Mouse (Mus musculus): ENCODE results near the gene Trim11.

The Trim11 gene

GRCm38 (mm10) chr11:58955868-58956257 is 22.0 kb upstream of the Trim11 start:
- DNase-seq (ENCODE audit: low spot score): no peak

- no peak for DNase-seq (ENCODE audit: low spot score)
Observed at GRCm38 (mm10) chr11:58957226-58957914, 20.5 kb upstream of the Trim11 start.

- no peak for DNase-seq (ENCODE audit: low spot score)
Observed at GRCm38 (mm10) chr11:58958536-58958935, 19.4 kb upstream of the Trim11 start.

GRCm38 (mm10) chr11:58959186-58959825 is 18.6 kb upstream of the Trim11 start:
- no peak for DNase-seq (ENCODE audit: low spot score)

- peak; percentile 80 for DNase-seq (ENCODE audit: low spot score)
Observed at GRCm38 (mm10) chr11:58959921-58960465, 17.9 kb upstream of the Trim11 start.

GRCm38 (mm10) chr11:58961364-58962177 is 16.3 kb upstream of the Trim11 start:
- no peak for DNase-seq (ENCODE audit: low spot score)

- no peak for DNase-seq (ENCODE audit: low spot score)
Observed at GRCm38 (mm10) chr11:58963543-58963942, 14.3 kb upstream of the Trim11 start.

- no peak for DNase-seq (ENCODE audit: low spot score)
Observed at GRCm38 (mm10) chr11:58964216-58964615, 13.7 kb upstream of the Trim11 start.

GRCm38 (mm10) chr11:58965001-58965760 is 12.7 kb upstream of the Trim11 start:
- no peak for DNase-seq (ENCODE audit: low spot score)

- DNase-seq (ENCODE audit: low spot score): no peak
Observed at GRCm38 (mm10) chr11:58967346-58967745, 10.5 kb upstream of the Trim11 start.

- DNase-seq (ENCODE audit: low spot score): no peak
Observed at GRCm38 (mm10) chr11:58968551-58968950, 9.3 kb upstream of the Trim11 start.

GRCm38 (mm10) chr11:58969027-58969426 is 8.9 kb upstream of the Trim11 start:
- no peak for DNase-seq (ENCODE audit: low spot score)

GRCm38 (mm10) chr11:58969659-58970058 is 8.2 kb upstream of the Trim11 start:
- DNase-seq (ENCODE audit: low spot score): no peak

GRCm38 (mm10) chr11:58970831-58971530 is 6.9 kb upstream of the Trim11 start:
- no peak for DNase-seq (ENCODE audit: low spot score)

- DNase-seq (ENCODE audit: low spot score): no peak
Observed at GRCm38 (mm10) chr11:58971796-58972195, 6.1 kb upstream of the Trim11 start.

- no peak for DNase-seq (ENCODE audit: low spot score)
Observed at GRCm38 (mm10) chr11:58974414-58974813, 3.5 kb upstream of the Trim11 start.

- no peak for DNase-seq (ENCODE audit: low spot score)
Observed at GRCm38 (mm10) chr11:58977150-58977549, 743 bp upstream of the Trim11 start.

- no peak for DNase-seq (ENCODE audit: low spot score)
Observed at GRCm38 (mm10) chr11:58977607-58978026, 276 bp upstream of the Trim11 start.

- no peak for DNase-seq (ENCODE audit: low spot score)
Observed at GRCm38 (mm10) chr11:58978706-58979030, 775 bp downstream of the Trim11 start.

GRCm38 (mm10) chr11:58979183-58979582 is 1.3 kb downstream of the Trim11 start:
- no peak for DNase-seq (ENCODE audit: low spot score)

- no peak for DNase-seq (ENCODE audit: low spot score)
Observed at GRCm38 (mm10) chr11:58979661-58980060, 1.8 kb downstream of the Trim11 start.

Measured in layer of hippocampus, adult 11-12 months (tissue).